Mouse (Mus musculus) kidney, embryonic 14.5 days (tissue): Measurements from ENCODE around the gene Med28. TPM values are rescaled to one million over a fixed set of nuclear protein-coding genes. Genes with fewer than 3 reads are reported as not detected.

Experiments used
- ATAC-seq: fragments of 200-750 bp; cut with Nextera tagmentation; 2 replicates; pipeline ENCODE4 v1.8.0; 2017; ENCODE audit warnings: moderate number of reproducible peaks, mild to moderate bottlenecking, moderate TSS enrichment, moderate library complexity; ENCODE audit not compliant: low FRiP score, low TSS enrichment
- H3K27ac ChIP-seq: fragments of 300-500 bp; sonication (generic); 2 replicates; pipeline ENCODE4 v1.5.1; 2014; ENCODE audit warnings: low read depth, mild to moderate bottlenecking, low read length, moderate library complexity, mixed read lengths
- H3K27me3 ChIP-seq: fragments of 300-500 bp; sonication (generic); 2 replicates; pipeline ENCODE4 v1.6.1; 2014; ENCODE audit warnings: mild to moderate bottlenecking, low read length; ENCODE audit not compliant: control insufficient read depth, insufficient read depth
- H3K36me3 ChIP-seq: fragments of 300-500 bp; sonication (generic); 2 replicates; pipeline ENCODE4 v1.6.1; 2014; ENCODE audit warnings: low read length, mixed read lengths; ENCODE audit not compliant: control insufficient read depth, insufficient read depth
- H3K4me1 ChIP-seq: fragments of 300-500 bp; sonication (generic); 2 replicates; pipeline ENCODE4 v1.6.1; 2014; ENCODE audit warnings: low read length, mixed read lengths; ENCODE audit not compliant: control insufficient read depth, insufficient read depth
- H3K4me2 ChIP-seq: fragments of 300-500 bp; sonication (generic); replicated peaks from 2 replicates; pipeline ENCODE4 v1.6.1; 2014; ENCODE audit warnings: low read depth, mild to moderate bottlenecking, low read length
- H3K4me3 ChIP-seq: fragments of 300-500 bp; sonication (generic); 2 replicates; pipeline ENCODE4 v1.5.1; 2014; ENCODE audit warnings: mild to moderate bottlenecking, low read length
- H3K9ac ChIP-seq: fragments of 300-500 bp; sonication (generic); 2 replicates; pipeline ENCODE4 v1.6.1; 2014; ENCODE audit warnings: low read depth, mild to moderate bottlenecking, low read length, moderate library complexity
- H3K9me3 ChIP-seq: fragments of 300-500 bp; sonication (generic); 2 replicates; pipeline ENCODE4 v1.6.1; 2016; ENCODE audit warnings: low read length; ENCODE audit not compliant: control insufficient read depth
- WGBS: fragments of 180-500 bp; shearing (Covaris S2); extraction: QIAGEN DNeasy Blood & Tissue Kit; methylation state at CpG from one replicate; pipeline ENCODE4 v1.1.7; 2014; 5-methylcytosine and 5-hydroxymethylcytosine counted together
- polyA plus RNA-seq: library from polyadenylated mRNA; unstranded; fragments of >200 nt; fragmentation: Nextera tagmentation; extraction: Ambion mirVana; gene quantifications from 2 replicates; pipeline ENCODE4 v1.2.1, GENCODE M21; 2014

Gene Med28
- polyA plus RNA-seq, 1 experiment from 2014 or later: 265 TPM

DNA sequence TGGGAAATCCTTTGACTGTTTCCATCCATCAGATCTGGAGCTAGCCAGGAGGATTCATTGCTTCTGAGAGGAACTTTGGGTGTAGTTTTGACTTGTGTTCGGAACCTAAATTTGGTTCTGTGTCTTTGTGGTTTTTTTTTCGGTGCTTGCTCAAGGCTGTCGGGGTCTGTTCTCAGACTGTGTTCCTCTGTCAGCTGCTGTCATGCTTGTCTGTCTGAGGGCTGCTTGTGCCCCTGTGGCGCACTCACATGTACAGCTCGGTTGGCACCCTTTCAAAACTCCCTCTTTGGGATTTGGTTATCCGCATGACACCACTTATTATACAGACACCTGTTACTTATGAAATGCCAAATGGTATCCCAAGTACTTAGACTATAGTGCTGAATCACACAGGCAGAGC lies 1.6 kb downstream of the Med28 start:
- peak overlapping the region; percentile 85 for H3K4me2 ChIP-seq
- no peaks in the 10 kb centered on the region for H3K9me3 ChIP-seq
- 95% methylated on average over 6 of the region's 6 CpGs for WGBS
- H3K9ac ChIP-seq: no peak overlapping the region; the same call in 1 of the 2 replicates
- H3K4me3 ChIP-seq: peak overlapping the region; percentile 59
- H3K36me3 ChIP-seq: peaks cover 27% of the 10 kb centered on the region
- no peaks in the 10 kb centered on the region for H3K27me3 ChIP-seq
- no peak for ATAC-seq
- H3K4me1 ChIP-seq: peaks cover 12% of the 10 kb centered on the region
- H3K27ac ChIP-seq: no peak overlapping the region

- H3K9ac ChIP-seq: no peak overlapping the region
- WGBS: 90% methylated on average over 10 of the region's 10 CpGs
- no peak for ATAC-seq
- H3K9me3 ChIP-seq: no peaks in the 10 kb centered on the region
- no peak overlapping the region for H3K4me3 ChIP-seq
- H3K4me1 ChIP-seq: peaks cover 12% of the 10 kb centered on the region
- H3K27me3 ChIP-seq: no peaks in the 10 kb centered on the region
- H3K27ac ChIP-seq: no peak overlapping the region
- peaks cover 52% of the 10 kb centered on the region for H3K36me3 ChIP-seq
- no peak overlapping the region for H3K4me2 ChIP-seq
Observed at GRCm38 (mm10) chr5:45525101-45525500, 5.1 kb downstream of the Med28 start.

DNA sequence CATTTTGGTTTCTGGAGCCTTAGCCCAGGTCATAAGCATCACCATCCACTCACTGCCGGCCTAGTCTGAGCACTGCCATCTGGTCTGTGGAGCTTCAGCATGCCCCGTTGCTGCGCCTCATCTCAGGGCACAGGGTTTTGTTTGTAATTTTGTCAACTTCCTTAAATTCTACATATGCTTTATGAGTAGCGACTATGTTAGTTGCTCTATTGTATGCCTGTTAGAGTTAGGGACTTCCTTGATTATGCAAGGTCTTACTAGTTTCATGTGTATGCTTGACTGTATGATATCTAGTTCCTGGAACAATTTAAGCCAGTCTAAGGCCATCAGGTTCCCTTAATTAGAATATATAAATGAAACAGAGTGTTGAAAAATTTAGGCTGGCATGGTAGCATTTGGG lies 6.3 kb downstream of the Med28 start:
- Histone ChIP-seq H3K4me3 (no peak overlapping the region), H3K27ac (no peak overlapping the region), H3K27me3 (no peaks in the 10 kb centered on the region), H3K4me1 (peaks cover 8% of the 10 kb centered on the region), H3K9me3 (no peaks in the 10 kb centered on the region), H3K36me3 (peaks cover 57% of the 10 kb centered on the region), H3K4me2 (no peak overlapping the region), H3K9ac (no peak overlapping the region)
- 96% methylated on average over 4 of the region's 4 CpGs for WGBS
- ATAC-seq: no peak

- no peak overlapping the region for H3K9ac ChIP-seq
- H3K27me3 ChIP-seq: no peaks in the 10 kb centered on the region
- H3K9me3 ChIP-seq: no peaks in the 10 kb centered on the region
- WGBS: 87% methylated on average over 3 of the region's 3 CpGs
- H3K27ac ChIP-seq: no peak overlapping the region
- no peak for ATAC-seq
- no peak overlapping the region for H3K4me3 ChIP-seq
- peaks cover 52% of the 10 kb centered on the region for H3K36me3 ChIP-seq
- H3K4me1 ChIP-seq: no peaks in the 10 kb centered on the region
- no peak overlapping the region for H3K4me2 ChIP-seq
Observed at GRCm38 (mm10) chr5:45529696-45530095, 9.7 kb downstream of the Med28 start.

DNA sequence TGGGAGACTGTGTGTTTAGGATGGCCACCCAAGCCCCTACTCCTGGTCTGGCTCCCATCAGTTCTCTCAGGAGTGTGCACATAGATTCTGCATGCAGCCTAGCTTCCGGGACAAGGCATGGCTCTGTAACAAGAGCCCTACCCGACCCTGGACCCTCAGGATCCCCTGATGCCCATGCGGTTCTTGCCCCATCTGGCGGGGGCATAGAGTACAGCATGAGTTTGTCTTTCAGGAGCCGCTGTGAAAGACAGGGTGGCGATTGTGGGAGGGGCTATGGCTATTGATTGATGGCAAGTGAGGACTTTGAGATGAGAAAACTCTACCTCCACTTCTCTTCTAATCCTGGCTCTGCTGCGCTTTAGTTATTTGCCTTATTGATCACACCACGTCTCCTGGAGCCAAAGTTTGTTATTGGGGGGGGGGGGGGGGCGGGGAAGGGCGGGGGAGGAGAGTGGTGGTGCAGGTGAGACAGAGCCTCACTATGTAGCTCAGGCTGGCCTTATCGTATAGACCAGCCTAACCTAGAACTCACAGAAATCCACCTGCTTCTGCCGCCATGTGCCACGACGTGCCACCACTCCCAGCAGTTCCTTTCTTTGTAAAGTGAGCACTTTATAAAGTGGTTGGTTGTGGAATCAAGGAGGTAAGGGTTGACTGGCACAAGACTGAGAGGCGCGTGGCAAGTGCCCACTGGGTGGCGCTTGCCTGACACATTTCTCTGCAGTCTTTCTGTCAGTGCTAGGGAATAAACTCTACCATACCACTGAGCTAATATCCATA lies 14.5 kb downstream of the Med28 start:
- no peak overlapping the region for H3K4me3 ChIP-seq
- peak; percentile 86 for ATAC-seq
- H3K27me3 ChIP-seq: no peaks in the 10 kb centered on the region
- H3K9ac ChIP-seq: no peak overlapping the region
- H3K36me3 ChIP-seq: peaks cover 11% of the 10 kb centered on the region; the same call in 1 of the 2 replicates
- no peak overlapping the region for H3K4me2 ChIP-seq
- WGBS: 7% methylated on average over 15 of the region's 17 CpGs
- no peak overlapping the region for H3K27ac ChIP-seq
- H3K4me1 ChIP-seq: no peaks in the 10 kb centered on the region
- no peaks in the 10 kb centered on the region for H3K9me3 ChIP-seq

DNA sequence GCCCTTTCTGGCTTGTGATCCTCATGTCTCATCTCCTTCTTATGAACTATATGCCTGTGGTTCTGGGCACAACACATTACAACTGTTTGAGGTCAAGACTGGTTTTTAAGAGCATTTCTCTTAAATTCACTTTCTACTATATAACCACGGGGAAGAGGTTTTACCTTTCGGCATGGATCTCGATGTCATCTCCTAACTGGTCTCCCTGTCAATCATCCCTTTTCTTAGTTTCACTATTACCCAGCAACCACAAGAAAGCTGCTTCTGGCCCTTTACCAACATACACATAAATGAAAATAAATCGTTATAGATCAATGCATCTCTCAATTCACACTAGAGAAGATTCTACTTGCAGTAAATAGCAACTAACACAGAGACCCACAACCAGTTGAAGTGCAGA lies 15.1 kb downstream of the Med28 start:
- H3K4me1 ChIP-seq: no peaks in the 10 kb centered on the region
- 0 out of 2 replicates have a peak, but pooled peaks cover 9% of the 10 kb centered on the region for H3K36me3 ChIP-seq
- no peak overlapping the region for H3K4me3 ChIP-seq
- no peak overlapping the region for H3K9ac ChIP-seq
- no peak overlapping the region for H3K4me2 ChIP-seq
- no peaks in the 10 kb centered on the region for H3K27me3 ChIP-seq
- H3K9me3 ChIP-seq: no peaks in the 10 kb centered on the region
- no peak overlapping the region for H3K27ac ChIP-seq
- ATAC-seq: no peak
- WGBS: 71% methylated on average over 4 of the region's 4 CpGs

DNA sequence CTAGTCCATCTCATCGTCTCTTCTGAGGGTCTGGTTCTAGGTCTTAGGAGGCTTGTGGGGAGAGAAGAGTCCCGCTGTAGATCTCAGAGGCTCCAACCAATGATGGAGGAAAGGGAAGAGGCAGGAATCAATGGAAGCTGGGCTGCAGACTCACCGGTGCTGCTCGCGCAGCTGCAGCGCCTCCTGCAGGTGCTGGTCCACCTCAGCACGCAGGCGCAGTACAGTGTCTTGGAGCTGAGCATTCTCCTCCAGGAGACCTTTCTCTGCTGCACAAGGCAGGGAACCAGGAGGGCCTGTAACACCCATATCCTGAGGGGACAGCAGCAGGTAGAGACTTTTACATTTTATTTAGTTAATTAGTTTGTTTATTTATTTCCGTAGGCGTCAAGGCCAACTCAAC lies 19.5 kb downstream of the Med28 start:
- Histone ChIP-seq H3K27me3 (no peaks in the 10 kb centered on the region), H3K27ac (no peak overlapping the region), H3K36me3 (no peaks in the 10 kb centered on the region), H3K4me3 (no peak overlapping the region), H3K4me1 (no peaks in the 10 kb centered on the region), H3K9me3 (no peaks in the 10 kb centered on the region), H3K9ac (no peak overlapping the region), H3K4me2 (no peak overlapping the region)
- no peak for ATAC-seq
- 67% methylated on average over 10 of the region's 10 CpGs for WGBS

GRCm38 (mm10) chr5:45543374-45543773 lies 23.3 kb downstream of the Med28 start:
- Histone ChIP-seq H3K4me1 (no peaks in the 10 kb centered on the region), H3K4me3 (no peak overlapping the region), H3K9me3 (no peaks in the 10 kb centered on the region), H3K27me3 (no peaks in the 10 kb centered on the region), H3K27ac (no peak overlapping the region), H3K9ac (no peak overlapping the region), H3K36me3 (no peaks in the 10 kb centered on the region), H3K4me2 (no peak overlapping the region)
- ATAC-seq: no peak
- WGBS: 27% methylated on average over 5 of the region's 5 CpGs

- no peak overlapping the region for H3K4me2 ChIP-seq
- H3K4me3 ChIP-seq: no peak overlapping the region
- H3K27me3 ChIP-seq: no peaks in the 10 kb centered on the region
- no peaks in the 10 kb centered on the region for H3K9me3 ChIP-seq
- ATAC-seq: no peak
- no peak overlapping the region for H3K9ac ChIP-seq
- no peaks in the 10 kb centered on the region for H3K4me1 ChIP-seq
- no peak overlapping the region for H3K27ac ChIP-seq
- WGBS: 95% methylated on average over 1 of the region's 1 CpGs
- no peaks in the 10 kb centered on the region for H3K36me3 ChIP-seq
Observed at GRCm38 (mm10) chr5:45549586-45549985, 29.6 kb downstream of the Med28 start.
